Mouse (Mus musculus) natural killer cell, adult 2 months (primary cell): ENCODE data around the gene Nop10.
"Not testable (repeated sequence)": the region's sequence is repeated elsewhere in the genome, so short reads cannot be mapped to it uniquely, and the experiment has no call there.

Source experiments
- DNase-seq, 2 experiments: peaks; one replicate each; pipeline ENCODE4 v3.0.0; 2022; ENCODE audit warnings: low spot score in 2 of 2

The Nop10 gene

DNA sequence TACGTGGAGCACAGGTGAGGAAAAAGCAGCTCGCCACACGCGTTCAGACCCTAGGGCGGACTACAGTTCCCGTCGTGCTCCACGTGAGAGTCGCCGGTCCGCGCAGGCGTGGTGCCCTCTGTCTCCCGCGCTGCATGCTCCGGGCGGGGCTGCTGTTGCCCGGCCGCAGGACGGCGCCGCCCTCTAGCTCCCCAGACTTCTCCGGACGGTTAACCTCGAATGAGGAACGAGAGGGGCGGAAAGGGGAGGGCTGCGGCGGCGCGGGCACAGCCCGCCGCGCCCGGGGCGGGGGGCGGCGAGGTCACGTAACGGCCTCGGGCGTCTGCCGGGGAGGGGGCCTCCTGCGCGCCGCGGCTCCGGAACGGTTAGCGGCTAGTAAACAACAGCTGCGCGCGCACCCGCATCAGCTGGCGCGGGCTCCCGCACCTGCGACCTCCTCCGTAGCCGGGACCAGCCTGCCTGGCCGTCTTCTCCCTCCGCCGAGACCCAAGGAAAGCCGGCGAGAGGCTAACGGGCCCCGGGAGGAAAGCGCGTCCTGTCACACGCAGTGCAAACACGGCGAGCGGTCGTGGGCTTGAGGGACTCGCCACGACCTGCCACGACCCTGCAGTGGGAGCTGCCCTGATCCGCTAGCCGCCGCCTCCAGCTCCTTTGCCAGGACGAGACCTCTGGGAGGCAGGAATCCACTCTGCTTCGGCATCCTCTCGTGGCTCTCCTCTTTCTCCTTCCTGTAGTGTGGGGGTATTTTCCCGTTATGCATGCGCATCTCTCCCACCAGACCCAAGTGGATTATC is 3.9 kb downstream of the Nop10 start, which contains the start of gene Slc12a6:
TSS of gene Slc12a6 (plus strand) at position 378 of the 794 bp plus-strand sequence.
- peak; percentile 86 to 92 for DNase-seq

DNA sequence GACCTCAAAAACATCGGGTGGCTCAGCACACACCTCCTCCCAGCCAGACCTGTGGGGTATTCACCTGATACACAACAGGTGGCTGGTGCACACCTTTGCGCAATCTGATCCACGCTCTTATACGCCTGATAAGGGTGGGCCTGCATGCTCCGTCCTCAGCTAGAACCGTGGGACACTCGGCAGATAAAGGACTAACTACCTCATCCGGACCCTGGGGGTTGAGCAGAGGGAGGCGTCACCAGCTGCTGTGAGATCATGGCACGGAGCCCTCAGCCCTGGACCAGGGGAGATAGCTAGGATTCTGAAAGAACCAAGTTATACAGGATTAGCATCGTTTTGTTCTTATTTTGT is 4.5 kb downstream of the Nop10 start, which contains the start of gene Gm21985:
TSS of gene Gm21985 (plus strand) at position 73 of the 351 bp plus-strand sequence.
- DNase-seq, result peak; percentile 53 to 66

- peak in 1 of 2 experiments; percentile 21 for DNase-seq
Observed at GRCm38 (mm10) chr2:112266780-112267179, 5.1 kb downstream of the Nop10 start.

- DNase-seq, result peak in 1 of 2 experiments; percentile 23
Observed at GRCm38 (mm10) chr2:112267547-112268269, 6.0 kb downstream of the Nop10 start.

DNA sequence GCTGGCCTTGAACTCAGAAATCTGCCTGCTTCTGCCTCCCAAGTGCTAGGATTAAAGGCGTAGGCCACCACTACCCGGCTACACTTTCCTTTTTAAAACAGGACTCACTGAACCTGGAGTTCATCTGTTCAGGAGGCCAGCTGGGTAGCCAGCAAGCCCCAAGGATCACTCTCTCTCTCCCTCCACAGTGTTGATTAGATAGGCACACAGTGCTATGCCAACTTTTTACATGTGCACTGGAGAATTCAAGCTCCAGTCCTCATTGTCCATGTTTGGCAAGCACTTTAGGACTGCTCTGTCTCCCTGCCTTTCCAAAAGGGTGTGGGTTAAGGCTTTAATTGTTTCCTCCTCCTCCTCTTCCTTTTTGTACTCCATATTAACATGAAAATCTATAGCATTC is 8.3 kb downstream of the Nop10 start:
- DNase-seq, result no peak

- no peak for DNase-seq
Observed at GRCm38 (mm10) chr2:112272909-112273308, 11.2 kb downstream of the Nop10 start.

GRCm38 (mm10) chr2:112273474-112273873 is 11.7 kb downstream of the Nop10 start:
- no peak for DNase-seq

GRCm38 (mm10) chr2:112276870-112277269 is 15.1 kb downstream of the Nop10 start:
- DNase-seq, result no peak

DNA sequence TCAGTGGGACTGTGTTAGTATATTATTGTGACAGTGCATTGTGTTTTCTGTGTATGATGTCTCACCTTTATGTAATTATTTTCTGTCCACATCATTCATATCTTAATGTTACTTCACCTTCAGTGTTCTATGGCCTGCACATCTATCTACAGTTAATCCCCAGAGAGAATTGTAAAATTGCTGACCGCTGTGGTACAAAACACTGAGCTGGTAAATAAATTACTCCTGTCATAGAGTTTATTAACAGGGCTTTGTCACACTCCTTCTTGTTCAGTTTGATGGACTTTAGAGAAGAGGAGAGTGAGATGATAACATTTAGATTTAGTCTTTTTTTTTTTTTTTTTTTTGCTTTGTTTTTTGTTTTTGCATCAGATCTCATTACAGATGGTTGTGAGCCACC is 21.1 kb downstream of the Nop10 start:
- DNase-seq, result no peak

DNA sequence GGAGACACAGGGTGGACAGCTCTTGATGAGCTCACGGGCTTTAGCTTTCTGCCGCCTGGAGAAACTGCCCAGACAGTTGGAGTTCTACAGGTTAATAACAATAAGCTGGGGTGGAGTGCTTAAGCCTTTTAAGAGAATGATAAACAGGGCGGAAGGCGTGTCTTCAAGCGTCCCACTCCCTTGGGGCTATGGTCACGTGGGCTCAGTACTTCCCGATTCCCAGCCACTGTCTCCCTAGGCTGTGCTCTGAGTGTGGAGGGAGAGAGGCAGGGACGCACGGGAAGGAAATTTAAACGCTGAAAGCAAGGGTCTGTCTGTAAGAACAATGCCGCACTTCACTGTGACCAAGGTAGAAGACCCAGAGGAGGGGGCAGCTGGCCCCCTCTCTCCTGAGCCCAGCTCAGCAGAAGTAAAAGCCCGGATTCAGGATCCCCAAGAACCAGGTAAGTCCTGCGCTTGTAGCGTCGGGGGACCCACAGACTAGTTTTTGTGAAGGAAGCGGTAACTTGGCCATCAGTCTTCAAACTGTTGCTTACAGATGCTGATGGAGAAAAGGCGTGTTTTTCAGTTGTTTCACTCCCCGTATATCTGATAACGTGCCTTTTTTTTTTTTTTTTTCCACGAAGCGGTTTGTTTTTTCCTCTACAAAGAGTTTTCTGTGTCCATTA is 22.8 kb downstream of the Nop10 start:
- no peak for DNase-seq

DNA sequence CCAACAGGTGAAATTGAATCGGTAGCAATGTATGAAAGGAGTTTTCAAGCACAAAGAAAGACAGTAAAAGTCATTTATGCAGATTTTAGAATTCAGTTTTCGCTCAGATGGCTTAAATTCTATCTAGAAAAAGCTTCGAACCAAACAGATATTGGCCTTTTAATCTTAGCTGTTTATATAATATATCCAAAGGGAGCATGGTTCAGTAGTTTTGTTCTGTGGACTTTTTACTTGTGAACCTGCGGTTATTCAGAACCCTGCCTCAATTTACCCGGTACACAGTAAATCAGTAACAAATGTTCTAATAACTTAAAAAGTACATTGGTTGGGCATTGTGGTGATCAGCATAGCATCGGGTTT is 23.3 kb downstream of the Nop10 start:
- DNase-seq, result no peak

DNA sequence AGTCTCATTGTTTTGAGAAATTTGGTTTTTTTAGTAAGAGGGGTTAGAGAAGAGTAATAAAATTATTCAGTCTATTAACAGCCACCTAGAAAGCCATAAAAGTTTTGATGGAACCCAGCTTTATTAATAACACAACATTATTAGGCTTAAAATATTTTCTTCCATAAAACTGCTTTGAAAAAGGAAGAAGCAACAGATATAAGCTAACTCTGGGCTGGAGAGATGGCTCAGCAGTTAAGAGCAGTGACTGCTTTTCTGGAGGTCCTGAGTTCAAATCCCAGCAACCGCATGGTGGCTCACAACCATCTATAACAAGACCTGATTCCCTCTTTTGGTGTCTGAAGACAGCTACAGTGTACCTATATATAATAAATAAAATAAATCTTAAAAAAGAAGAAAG is 24.3 kb downstream of the Nop10 start:
- DNase-seq, result not testable (repeated sequence)

DNA sequence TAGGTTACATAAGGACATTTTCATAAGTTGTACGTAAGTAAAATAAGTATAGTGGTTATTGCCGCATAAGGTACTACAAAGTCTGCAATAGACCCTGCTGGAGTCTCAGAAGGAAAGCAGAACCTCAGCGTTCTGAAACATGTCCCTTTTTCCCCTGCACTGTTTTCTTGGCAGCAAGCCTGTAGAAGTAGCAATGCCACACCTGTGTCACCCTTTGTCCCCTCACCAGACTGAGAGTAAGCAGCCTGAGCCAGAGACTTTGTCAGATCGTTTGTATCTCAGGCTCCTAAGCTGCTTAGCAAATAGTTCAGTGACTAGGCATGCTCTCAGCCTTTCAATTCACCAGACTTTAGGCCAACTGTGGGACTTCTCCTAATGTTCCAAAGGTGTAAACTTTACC is 25.3 kb downstream of the Nop10 start:
- no peak for DNase-seq

- DNase-seq, result no peak
Observed at GRCm38 (mm10) chr2:112289507-112289906, 27.8 kb downstream of the Nop10 start.

DNA sequence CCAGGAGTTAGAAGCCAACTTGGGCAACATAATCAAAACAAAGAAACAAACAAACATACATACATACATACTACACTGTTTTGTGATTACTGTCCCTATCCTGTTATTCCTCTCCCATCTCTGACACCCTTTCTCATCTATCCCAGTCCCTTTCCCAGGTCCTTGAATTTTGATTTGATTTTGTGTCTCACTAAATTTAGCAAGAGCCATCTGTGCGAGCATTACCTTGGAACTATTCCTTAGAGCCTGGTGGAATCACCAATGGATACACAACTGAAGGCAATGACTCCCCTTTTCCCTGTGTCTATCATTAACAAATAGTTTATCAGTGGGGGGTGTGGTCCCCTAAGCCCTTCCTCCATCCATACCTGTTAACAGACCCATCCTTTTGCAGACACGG is 31.1 kb downstream of the Nop10 start:
- DNase-seq, result no peak

GRCm38 (mm10) chr2:112296211-112296610 is 34.5 kb downstream of the Nop10 start:
- DNase-seq, result no peak

- DNase-seq, result no peak
Observed at GRCm38 (mm10) chr2:112298221-112298620, 36.5 kb downstream of the Nop10 start.

- no peak for DNase-seq
Observed at GRCm38 (mm10) chr2:112308671-112309070, 46.9 kb downstream of the Nop10 start.

GRCm38 (mm10) chr2:112309161-112309600 is 47.5 kb downstream of the Nop10 start:
- no peak for DNase-seq
